Mouse (Mus musculus) monocyte, adult 5-6 weeks (primary cell): ENCODE measurements at regions not wholly inside any gene's neighbourhood (a gene's known extent, or its start where the extent isn't known, plus 50 kb on each side); places are given as distances from the start of the nearest gene placed in this dataset.

Source experiments
- ATAC-seq: fragments of 153-309, 156-312 bp; replicated peaks from 2 replicates; pipeline ENCODE4 v1.8.0; 2017; ENCODE audit warnings: mild to moderate bottlenecking; ENCODE audit not compliant: low TSS enrichment, insufficient number of reproducible peaks, severe bottlenecking, poor library complexity, low FRiP score

DNA sequence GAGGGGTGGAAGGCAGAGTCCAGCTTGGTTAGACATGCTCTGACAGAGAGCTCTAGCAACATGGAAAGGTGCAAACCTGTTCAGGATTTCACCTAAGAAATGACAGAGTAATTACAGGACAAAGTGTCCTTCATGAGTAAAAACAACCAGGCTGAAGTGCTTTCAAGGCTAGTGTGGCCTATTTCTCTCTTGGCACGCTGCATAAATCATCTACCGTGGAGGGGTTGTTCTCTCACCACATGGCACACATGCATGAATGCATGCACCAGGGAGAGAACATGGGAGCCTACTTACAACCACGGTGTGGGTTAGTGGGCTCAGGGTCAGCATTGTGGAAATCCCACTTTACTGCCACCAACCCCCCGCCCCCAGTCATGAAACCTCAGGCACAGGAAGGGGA is 454.9 kb downstream of the Lmo4 start:
- ATAC-seq: no peak

DNA sequence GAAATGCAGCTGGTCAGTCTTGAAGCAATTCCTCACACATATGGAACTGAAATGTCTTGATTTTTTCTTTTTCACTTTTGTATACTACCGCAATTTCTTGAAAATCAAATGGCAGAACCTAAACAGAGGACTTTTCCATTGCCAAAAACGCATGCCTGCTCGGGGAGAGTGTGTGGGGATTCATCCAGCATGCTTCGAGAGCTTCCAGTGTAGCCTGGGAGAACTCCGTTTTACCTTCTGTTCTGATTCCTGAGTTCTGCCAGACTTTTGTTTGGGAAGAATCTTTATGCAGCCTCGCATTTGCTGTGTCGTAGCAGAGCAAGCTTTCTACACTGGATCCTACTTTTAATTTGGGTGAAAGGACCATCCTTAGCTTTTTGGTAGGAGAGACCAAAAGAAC is 461.4 kb downstream of the Lmo4 start:
- ATAC-seq: no peak

DNA sequence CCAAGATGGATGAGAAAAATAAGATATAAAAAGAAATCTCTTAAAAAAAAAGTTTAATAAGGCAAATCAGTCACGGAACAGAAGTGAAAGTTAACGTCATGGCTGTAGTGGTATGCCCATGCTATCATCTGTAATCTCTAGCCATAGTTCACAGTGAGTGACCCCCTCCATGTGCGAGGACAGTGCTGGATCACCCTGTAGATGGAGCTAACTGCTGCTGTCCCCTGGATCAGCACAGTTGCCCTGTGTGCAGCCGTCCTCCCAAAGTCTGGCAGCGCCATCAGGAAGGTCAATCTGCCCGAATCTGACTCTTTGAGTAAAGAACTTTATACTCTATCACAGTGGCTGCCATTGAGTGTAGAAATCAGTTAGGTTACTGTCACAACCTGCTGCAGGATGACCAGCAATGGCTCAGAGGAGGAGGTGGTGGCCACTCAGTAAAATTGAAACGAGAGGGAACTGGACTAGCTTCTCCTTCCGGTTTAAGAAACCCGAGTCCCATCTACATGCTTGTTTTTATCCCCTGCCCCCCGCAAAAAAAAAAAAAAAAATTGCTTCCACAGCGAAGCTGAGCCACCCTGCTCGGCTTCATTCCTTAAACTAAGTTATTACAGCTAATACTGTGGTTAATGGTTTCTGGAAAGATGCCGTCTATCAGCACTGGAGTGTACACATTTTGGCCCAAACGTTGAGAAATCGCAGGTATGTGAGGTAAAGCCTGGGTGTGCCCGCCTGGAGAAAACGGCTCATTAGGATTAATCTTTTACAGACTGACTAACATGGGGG is 462.0 kb downstream of the Lmo4 start:
- no peak for ATAC-seq

DNA sequence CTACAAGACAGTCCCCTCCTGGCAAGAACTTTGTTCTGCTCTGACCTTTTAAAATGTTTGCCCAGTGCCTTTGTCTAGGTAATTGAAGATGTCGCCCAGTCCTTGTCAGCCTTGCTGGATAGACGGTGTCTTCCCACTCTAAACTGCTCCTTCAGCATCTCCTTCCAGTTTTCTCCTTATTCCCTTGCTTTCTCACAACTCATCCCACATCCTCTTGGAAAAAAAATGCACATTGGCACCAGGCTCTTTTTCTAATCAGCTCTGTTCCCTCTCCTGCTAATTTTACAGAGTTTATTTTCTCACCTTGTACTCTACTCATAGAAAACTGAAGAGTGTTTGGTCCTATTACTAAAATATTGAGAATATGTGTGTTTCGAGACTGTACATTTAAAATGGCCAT is 466.3 kb downstream of the Lmo4 start:
- no peak for ATAC-seq

DNA sequence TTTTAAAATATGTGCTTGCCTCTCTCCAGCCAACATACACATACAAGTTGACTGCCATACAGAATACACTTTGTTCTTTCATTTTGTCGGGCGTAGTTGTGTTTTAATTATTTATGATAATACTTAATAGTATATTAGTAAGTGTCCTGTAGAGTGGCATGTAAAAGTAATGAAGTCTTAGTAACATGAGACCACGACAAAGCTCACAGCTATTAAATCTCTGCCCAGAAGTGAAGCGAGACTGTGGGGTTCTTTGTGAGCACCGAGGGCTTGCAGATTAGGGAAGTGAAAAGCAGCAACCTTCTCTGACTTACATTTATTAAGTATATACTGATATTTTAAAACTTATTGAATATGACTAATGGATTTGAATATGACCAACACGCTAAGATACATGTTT is 467.2 kb downstream of the Lmo4 start:
- no peak for ATAC-seq

DNA sequence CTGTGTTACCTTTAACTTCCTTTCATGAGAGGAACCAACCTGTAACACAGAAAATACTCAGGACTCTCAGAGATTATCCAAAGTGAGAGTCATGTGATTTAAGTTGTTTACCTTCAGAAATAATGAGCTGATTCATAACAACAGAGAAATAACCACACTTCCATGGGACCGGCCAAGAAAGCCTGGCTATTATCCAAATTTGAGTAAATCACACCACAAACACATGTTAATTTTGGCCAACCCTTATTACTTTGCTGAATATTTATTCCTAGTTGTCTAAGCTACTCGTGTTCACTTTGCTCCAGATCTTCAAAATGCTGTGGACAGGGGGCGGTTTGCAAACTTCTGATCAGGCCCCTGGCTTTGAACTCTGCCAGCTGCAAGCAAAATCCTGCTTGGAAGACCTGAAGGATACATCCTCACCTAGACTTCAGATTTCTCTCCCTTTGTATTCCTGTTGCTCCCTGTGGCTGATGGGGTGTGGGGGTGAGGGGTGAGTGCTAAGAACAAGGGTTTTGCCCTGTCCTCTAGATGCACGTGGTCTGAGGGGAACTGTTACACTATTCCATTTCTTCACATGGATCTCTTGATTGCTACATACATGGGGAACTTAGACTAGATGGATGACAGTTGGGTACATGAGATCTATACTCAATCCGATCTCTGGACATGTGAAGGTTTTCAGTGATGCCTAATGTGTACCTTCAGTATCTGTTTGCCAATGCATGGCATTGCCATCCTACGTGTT is 468.2 kb downstream of the Lmo4 start:
- ATAC-seq: 0 out of 2 replicates have a peak, but pooled peaks have one; percentile 43

DNA sequence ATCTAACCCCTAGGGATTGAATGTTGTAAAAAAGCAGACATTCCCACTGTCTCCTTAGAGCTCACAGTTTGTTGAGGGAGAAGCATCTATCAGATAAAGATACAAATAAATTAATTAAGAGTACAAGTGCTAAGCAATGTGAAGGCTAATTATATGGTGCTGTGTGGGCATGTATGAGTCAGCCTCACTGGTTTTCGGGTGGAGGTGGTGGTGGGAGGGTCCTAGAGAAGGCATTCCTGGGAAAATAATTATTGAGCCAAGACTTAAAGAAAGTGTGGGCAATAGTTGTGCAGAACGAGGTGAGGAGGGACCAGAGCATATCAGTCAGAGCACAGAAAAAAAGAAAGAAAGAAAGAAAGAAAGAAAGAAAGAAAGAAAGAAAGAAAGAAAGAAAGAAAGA is 470.2 kb downstream of the Lmo4 start:
- no peak for ATAC-seq

DNA sequence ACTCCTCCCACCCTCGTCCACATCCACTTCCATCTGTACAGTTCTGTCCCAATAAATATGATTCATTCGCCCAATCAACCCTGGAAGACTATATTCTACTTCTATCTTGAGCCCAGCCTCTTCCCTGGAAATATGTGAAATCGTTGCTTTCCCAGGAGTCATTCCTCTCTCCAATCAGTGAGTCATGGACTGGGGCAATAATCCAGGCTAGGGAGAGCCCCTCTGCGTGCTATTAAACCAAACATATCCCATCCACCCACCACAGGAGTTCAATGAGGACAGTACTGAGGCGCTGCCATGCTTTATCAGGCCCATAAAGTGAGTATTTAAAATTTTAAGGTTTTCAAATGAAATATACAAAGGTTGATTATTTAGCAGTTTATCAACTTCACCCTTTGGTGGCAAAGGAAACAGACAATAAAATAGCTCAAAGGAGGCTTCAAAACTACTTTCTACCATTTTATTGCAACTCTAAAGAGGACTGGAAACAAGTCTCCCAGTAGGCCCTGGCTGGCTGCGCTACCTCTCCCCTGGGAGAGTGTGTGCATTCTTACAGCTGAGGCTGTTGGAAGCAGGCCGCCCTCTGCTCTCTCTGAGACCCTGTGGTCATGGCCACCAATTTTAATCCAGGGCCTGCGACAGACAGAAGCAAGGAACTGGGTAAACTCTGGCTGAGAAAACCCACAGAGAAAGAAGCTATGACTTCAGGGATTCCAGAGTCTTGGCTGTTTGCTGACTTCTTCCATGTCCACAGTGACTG is 471.9 kb downstream of the Lmo4 start:
- no peak for ATAC-seq

DNA sequence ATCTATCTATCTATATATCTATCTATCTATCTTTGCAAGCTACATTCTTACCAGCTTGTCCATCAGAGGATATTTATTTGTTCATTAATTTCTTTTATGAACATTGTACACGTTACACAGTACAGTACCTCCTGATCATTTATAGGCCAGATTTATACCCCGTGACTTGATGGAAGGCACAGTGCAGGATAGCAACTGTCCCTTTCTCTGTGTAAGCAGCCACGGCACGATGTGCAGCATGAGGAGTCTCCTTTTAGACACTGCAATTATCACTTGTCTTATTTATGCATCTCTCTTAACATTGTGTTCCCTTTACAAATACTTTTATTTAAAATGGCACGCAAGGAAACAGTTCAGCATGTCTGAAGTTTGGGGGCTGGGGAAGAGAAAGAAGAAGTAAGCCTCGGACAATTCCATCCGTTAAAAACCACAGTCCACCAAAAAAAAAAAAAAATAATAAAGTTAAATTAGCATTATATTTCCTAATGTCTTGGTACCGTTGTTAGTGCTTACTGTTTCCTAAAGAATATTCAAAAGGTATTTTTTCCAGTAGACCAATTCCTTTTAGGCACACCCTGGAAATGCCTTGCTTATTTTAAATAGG is 475.4 kb downstream of the Lmo4 start:
- no peak for ATAC-seq

DNA sequence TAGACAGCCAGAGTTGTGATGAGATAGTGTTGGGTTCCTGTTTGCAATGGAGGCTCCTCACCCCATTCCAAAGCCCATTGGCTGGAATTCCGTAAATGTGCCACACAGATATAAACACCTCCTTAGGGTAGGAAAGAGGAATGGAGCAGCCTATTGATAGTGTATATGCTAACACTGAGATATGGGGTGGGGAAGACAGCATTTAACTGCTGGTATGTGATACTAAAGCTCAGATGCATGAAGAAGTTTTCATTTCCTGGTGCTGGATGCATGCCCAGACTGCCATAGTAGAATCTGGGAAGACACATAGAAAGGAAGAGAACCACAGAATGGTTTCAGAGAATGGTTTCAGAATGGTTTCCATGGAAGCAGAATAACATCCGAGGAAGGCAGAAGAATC is 482.4 kb downstream of the Lmo4 start:
- no peak for ATAC-seq

DNA sequence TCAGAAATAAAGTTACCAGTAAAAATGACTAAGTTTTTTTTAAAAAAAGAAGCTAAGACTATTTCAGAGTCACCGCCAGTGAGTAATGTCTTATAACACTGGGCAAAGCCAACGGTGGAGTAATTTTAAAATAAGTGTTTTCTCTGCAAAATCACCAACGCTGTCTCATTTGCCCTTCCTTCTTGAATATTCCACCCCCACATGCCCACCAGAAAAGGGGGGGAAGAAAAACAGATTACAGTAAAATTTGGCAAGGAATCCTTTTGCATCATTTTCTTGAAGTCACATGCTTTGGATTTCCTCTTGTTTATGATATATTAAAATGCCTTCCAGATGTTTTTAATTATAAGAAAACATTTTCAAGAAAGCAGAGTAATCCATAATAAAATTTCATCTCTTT is 482.9 kb downstream of the Lmo4 start:
- ATAC-seq: no peak

DNA sequence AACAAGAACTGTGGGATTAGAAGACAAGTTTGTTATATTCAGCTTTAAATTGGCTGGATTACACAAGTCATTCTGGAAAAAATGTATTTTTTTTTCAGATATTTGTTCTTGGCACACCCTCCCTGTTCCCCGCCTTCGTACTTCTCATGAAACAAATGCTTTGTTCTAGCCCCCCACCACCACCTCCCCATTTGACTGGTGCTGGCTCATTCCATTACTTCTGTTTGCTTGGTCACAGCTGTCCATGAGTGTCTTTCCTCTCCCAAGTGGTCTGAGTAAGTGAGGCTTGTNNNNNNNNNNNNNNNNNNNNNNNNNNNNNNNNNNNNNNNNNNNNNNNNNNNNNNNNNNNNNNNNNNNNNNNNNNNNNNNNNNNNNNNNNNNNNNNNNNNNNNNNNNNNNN is 491.8 kb downstream of the Lmo4 start:
- ATAC-seq: no peak

DNA sequence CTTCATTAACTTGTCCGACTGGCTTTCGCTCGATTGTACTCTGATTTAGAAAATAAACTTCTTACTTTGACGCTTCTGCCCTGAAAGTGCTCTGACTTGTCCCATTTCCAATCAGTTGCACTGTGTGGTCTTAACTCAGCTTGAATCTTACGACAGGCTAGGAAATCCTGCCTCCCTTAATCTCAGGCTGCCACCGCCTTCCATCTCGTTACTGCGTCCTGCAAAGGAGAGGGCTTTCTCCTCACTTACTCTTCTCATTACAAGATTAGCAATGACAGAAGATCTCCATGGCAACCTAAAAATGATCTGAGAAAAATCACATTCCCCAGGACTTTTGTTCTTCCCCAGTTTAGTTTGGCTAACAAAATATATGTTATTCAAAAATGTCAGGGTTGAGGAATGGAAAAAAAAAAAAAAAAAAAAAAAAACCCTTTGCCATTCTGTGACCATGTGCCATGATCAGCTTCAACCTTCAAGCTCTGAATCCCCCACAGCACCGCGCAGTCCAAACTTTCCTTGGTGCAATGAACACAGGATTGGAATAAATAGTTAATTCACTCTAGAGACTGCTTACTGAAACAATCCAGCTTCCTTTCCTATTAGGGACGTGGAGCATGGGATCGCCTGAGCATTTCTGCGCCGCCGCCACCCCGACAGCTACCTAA is 494.1 kb downstream of the Lmo4 start:
- ATAC-seq: no peak

DNA sequence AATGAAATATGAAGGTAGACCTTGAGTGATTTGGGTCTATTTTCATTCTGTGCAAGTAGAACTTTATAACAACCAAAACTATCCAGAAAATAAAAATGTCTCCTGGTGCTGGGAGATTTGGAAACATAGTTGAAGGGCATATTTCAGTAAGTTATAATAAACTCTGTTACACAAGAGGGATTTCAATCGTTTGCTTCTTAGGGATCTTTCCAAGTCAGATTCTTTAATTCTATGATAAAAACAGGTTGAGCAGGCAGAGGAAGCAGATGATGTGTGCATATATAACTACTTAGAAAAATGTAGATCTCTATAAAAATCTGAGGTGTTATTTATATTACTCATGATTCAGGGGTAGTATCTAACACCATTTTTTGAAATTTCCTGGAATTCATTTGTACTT is 498.3 kb downstream of the Lmo4 start:
- ATAC-seq: no peak

DNA sequence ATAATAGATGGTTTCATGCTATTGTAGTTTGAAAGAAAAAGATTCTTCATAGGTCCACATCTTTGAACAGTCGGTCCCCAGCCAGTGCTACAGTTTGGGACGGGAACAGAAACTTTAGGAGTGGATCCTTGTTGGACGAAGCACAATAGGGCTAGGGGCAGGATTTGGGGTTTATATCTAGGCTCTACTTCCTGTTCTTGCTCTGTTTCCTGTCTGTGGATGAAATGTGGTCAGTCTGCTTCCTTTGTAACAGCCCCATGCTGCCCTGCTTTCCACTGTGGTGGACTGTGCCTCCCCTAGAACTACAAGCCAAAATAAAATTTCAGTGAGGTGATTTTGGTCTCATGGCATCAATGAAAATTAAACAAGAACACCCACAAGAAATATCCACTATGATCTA is 510.2 kb downstream of the Lmo4 start:
- ATAC-seq: no peak

DNA sequence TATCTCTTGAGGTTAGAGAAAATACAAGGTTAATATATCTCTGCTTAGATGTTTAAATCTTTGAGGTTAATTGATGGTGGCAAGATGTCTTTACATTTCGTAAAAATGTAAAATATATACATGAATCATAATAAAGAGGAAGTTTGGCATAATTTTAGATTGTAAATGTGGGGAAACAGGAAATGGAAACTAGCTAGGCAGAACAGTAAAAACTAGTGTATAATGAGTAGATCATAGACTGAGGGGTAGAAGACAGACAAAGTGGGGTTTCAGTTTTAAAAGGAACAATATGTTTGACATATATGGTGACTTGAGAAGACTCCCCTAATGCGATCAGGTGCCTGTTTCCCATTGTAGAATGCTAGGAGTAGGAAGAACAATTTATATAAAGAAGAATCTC is 519.3 kb downstream of the Lmo4 start:
- ATAC-seq: peak; percentile 37

DNA sequence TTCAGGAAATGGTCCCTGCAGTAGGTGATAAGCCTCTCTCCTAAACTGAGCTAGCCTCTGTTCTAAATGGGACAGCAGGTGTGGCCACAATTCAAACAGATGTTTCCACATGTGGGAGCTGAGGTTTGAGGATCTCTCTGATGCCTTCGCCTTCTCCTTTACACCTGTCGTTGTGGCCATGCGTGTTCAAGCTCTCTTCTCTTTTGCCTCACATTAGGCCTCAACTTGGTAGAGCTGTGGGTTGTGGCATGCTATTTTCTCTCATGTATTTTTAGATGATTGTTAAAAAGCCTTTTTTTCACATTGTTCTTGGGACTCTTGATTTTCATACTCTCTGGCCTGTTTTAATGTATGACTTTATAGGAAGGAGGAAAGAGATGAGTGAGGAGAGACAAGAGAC is 526.8 kb downstream of the Lmo4 start:
- no peak for ATAC-seq

DNA sequence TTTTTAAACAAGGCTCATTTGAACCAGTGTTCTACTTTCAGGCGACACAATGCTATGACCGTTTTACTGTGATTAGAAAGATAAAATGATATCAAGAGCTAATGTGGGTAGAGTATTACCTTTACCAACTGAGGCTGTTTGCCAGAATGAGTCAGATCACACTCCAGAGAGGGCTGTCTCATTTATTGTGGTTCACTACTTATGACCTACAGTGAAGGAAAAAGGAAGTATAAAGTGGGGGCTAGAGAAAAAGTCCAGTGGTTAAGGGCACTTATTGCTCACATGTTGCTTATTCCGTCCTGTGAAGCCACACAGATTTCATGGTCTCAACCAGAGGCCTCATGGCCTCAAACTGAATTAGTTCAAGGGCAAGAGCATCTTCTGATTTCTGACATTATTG is 530.2 kb downstream of the Lmo4 start:
- ATAC-seq: peak; percentile 49; the same call in 1 of the 2 replicates

DNA sequence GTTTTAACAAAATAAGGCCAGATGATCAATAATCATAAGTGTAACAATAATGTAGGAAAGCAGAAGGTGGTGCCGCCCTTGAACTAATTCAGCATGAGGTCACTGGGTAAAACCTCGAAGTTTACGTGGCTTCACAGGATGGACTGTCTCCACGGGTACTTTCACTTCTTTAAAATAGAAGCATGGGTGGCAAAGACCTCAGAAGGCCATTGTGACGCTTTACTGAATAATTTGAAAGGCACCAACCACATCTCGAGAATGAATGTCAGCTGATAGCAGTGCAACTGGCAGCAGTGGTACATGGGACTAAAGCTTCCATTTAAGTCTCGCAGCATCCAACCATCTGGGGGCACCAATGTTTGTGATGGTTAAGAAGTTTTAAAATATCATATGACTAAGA is 530.6 kb downstream of the Lmo4 start:
- peak; percentile 93 for ATAC-seq
